Mouse (Mus musculus) liver, embryonic 14.5 days (tissue): Measurements from ENCODE around the gene Slc39a9.

Experiments
- CTCF ChIP-seq: IDR thresholded peaks from 2 replicates; pipeline ENCODE4 v1.5.1; 2016; ENCODE audit warnings: antibody characterized with exemption, low read depth, control low read depth
- EP300 ChIP-seq: IDR thresholded peaks from 2 replicates; pipeline ENCODE4 v1.6.1; 2016; ENCODE audit warnings: antibody characterized with exemption, low read depth

DNA sequence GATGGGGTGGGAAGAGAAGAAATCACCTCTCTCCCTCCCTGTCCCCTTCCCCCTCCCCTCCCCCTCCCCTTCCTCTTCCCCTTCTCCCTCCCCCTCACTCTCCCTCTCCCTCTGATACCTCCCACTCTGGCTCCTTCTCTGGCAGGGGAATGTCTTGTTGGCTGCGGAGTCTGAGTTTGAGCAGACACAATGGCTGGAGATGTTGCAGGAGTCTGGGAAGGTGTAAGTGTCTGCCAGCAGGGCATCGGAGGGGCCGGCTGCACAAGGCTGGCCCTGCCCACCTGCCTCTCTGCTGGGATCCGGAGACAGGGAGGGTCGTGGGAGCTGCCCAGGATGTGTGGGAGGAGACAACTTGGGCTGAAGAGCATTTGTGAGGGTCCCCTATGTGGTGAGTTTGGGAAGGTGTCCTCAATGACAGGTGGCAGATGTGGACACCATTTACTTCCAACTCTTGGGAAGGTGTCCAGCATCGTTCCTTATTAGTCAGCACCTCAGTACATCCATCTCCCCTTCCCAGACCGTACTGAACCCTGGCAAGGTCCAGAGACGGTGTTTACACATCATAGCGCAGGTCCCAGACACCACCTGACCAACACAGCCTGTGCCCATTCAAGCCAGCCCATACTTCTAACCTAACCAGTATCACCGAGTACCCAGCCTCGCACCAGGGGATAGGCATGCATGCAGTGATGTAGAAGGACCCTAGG lies 62.7 kb downstream of the Slc39a9 start:
- TF ChIP-seq CTCF (no peak), EP300 (no peak)
